Mouse (Mus musculus): ENCODE data around the gene Mknk2.

- no peak for TF ChIP-seq CTCF (IDR thresholded peaks at IDR 0.05 in 2 of 3, conservative IDR thresholded peaks at IDR 0.05 in 1 of 3; ENCODE audit: control insufficient read depth in 1 of 3, insufficient read depth in 1 of 3, low read depth in 2 of 3, low read length in 3 of 3, poor library complexity in 1 of 3, severe bottlenecking in 1 of 3)
- TF ChIP-seq ZNF384 (IDR thresholded peaks at IDR 0.05; ENCODE audit: low read depth, low read length): no peak
- peak; percentile 39 to 54; a peak in 1 of 4 replicates for TF ChIP-seq POLR2A (IDR thresholded peaks at IDR 0.05; ENCODE audit: control insufficient read depth in 1 of 2, insufficient read depth in 1 of 2, low read depth in 1 of 2, low read length in 2 of 2, poor library complexity in 1 of 2)
- TF ChIP-seq SMC3 (IDR thresholded peaks at IDR 0.05; ENCODE audit: low read depth, low read length): no peak
- TF ChIP-seq MAZ (IDR thresholded peaks at IDR 0.05; ENCODE audit: low read depth, low read length): peak; percentile 64; the same call in 1 of the 2 replicates
- no peak for TF ChIP-seq CHD2 (IDR thresholded peaks at IDR 0.05; ENCODE audit: low read length)
- TF ChIP-seq MEF2A (IDR thresholded peaks at IDR 0.05; ENCODE audit: extremely low read depth, insufficient replicate concordance, low read depth, low read length, poor library complexity, severe bottlenecking): no peak
- no peak for TF ChIP-seq ZC3H11A (IDR thresholded peaks at IDR 0.05; ENCODE audit: low read depth, low read length)
Measured at GRCm38 (mm10) chr10:80623457-80624191, 54.3 kb downstream of the Mknk2 start.

Measured in MEL (cell line).